Mouse (Mus musculus): ENCODE measurements around the gene Ube2cbp. TPM values are rescaled to one million over a fixed set of nuclear protein-coding genes. Genes with fewer than 3 reads are reported as not detected.

The Ube2cbp gene
- total and polyA plus RNA-seq, 3 experiments, result 3.3 to 6.4 (median 5.5) TPM

DNA sequence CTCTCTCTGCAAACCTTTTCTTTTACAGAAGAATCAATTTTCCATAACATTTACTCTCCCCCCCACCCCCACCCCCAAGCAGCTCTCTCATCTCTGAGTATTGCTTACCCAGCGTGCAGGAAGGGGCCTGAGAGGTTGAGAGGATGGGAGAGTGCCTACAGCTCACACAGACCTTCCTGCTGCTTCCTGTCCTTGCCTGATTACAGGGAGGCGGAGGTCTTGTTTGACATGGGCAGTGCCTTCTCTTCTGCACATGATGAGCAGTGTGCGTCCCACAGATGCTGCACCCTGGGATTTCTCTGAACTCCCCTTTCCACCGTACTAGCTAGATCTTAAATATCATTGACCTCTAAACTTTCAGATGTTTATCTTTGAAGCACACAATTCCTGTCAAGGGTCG lies 182.2 kb downstream of the Ube2cbp start:
- TF ChIP-seq ETS1 (conservative IDR thresholded peaks at IDR 0.05; ENCODE audit: low read depth, low read length) (no peak), KAT2A (IDR thresholded peaks at IDR 0.05; ENCODE audit: insufficient replicate concordance, low read length) (no peak), NELFE (IDR thresholded peaks at IDR 0.05; ENCODE audit: low read depth, low read length) (no peak), MAZ (IDR thresholded peaks at IDR 0.05; ENCODE audit: low read depth, low read length) (no peak)
- no peak for DNase-seq (ENCODE audit: extremely low read depth)
- Histone ChIP-seq H3K4me1 (ENCODE audit: control insufficient read depth in 1 of 2, insufficient read depth in 2 of 2) (peaks cover 0 to 4% of the 10 kb centered on the region in 2 experiments; a peak in 1 of 4 replicates), H3K9me3 (replicated peaks; ENCODE audit: low read length) (peaks cover 8% of the 10 kb centered on the region), H3K4me2 (ENCODE audit: insufficient read depth, low read depth, poor library complexity, severe bottlenecking) (no peak overlapping the region), H3K27ac (ENCODE audit: insufficient read depth, low read depth) (no peak overlapping the region), H3K9ac (ENCODE audit: insufficient read depth, low read depth) (no peak overlapping the region), H3K4me3 (replicated peaks in 1 of 3; ENCODE audit: low read depth in 2 of 3, low read length in 2 of 3, poor library complexity in 1 of 3) (no peak overlapping the region), H3K79me2 (replicated peaks; ENCODE audit: control insufficient read depth, extremely low read depth, insufficient read depth, poor library complexity, severe bottlenecking) (no peaks in the 10 kb centered on the region), H3K27me3 (replicated peaks) (no peaks in the 10 kb centered on the region), H3K36me3 (replicated peaks in 1 of 2; ENCODE audit: control insufficient read depth in 1 of 2, insufficient read depth in 1 of 2, low read length in 1 of 2) (no peaks in the 10 kb centered on the region)
- dilution Hi-C loops (cut with MboI; ENCODE audit: extremely low pct_ligation_motif_present, extremely low pct_unique_long_range_greater_than_20kb, low sequenced_read_pairs) (no loop called here), in situ Hi-C loops (cut with MboI; ENCODE audit: low pct_ligation_motif_present, low pct_unique_long_range_greater_than_20kb, low sequenced_read_pairs) (no loop called here)

DNA sequence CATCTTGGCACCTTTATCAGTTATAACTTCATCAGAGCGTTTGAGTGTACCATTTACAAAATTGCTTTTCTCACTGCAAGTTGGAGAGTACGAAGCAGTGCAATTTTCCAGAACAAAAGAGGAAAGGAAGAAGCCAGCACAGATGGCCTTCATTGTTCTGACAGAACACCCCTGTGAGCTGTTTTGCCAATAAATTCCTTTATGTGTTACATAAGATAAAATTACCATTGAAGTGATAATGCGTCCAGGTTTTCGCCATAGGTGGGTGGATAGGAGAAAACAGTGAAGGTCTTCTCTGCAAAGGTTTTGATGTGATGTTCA lies 183.6 kb downstream of the Ube2cbp start:
- Histone ChIP-seq H3K27ac (ENCODE audit: insufficient read depth, low read depth) (no peak overlapping the region), H3K4me1 (ENCODE audit: control insufficient read depth in 1 of 2, insufficient read depth in 2 of 2) (peaks cover 0 to 4% of the 10 kb centered on the region in 2 experiments; a peak in 1 of 4 replicates), H3K9me3 (replicated peaks; ENCODE audit: low read length) (peaks cover 8% of the 10 kb centered on the region), H3K4me2 (ENCODE audit: insufficient read depth, low read depth, poor library complexity, severe bottlenecking) (no peak overlapping the region), H3K27me3 (replicated peaks) (no peaks in the 10 kb centered on the region), H3K4me3 (replicated peaks in 1 of 3; ENCODE audit: low read depth in 2 of 3, low read length in 2 of 3, poor library complexity in 1 of 3) (no peak overlapping the region), H3K9ac (ENCODE audit: insufficient read depth, low read depth) (no peak overlapping the region), H3K36me3 (replicated peaks in 1 of 2; ENCODE audit: control insufficient read depth in 1 of 2, insufficient read depth in 1 of 2, low read length in 1 of 2) (no peaks in the 10 kb centered on the region), H3K79me2 (replicated peaks; ENCODE audit: control insufficient read depth, extremely low read depth, insufficient read depth, poor library complexity, severe bottlenecking) (no peaks in the 10 kb centered on the region)
- TF ChIP-seq ZC3H11A (IDR thresholded peaks at IDR 0.05; ENCODE audit: low read depth, low read length) (no peak), CTCF (conservative IDR thresholded peaks at IDR 0.05 in 1 of 2, IDR thresholded peaks at IDR 0.05 in 1 of 2; ENCODE audit: low read depth in 2 of 2, low read length in 2 of 2) (no peak), POLR2AphosphoS2 (IDR thresholded peaks at IDR 0.05; ENCODE audit: low read depth, low read length) (no peak), NELFE (IDR thresholded peaks at IDR 0.05; ENCODE audit: low read depth, low read length) (no peak), RCOR1 (conservative IDR thresholded peaks at IDR 0.05; ENCODE audit: low read depth, low read length) (no peak), TBP (conservative IDR thresholded peaks at IDR 0.05; ENCODE audit: low read depth, low read length) (no peak), JUND (conservative IDR thresholded peaks at IDR 0.05; ENCODE audit: low read depth, low read length) (no peak), TCF12 (IDR thresholded peaks at IDR 0.05; ENCODE audit: low read depth, low read length) (no peak), GABPA (IDR thresholded peaks at IDR 0.05; ENCODE audit: insufficient replicate concordance, low read depth, low read length) (no peak), E2F4 (IDR thresholded peaks at IDR 0.05; ENCODE audit: insufficient replicate concordance, low read depth, low read length) (no peak), UBTF (IDR thresholded peaks at IDR 0.05; ENCODE audit: low read depth, low read length) (no peak), PAX5 (IDR thresholded peaks at IDR 0.05; ENCODE audit: low read length) (no peak), NRF1 (IDR thresholded peaks at IDR 0.05; ENCODE audit: low read depth, low read length) (no peak), CHD1 (IDR thresholded peaks at IDR 0.05; ENCODE audit: low read depth, low read length) (no peak), POLR2A (IDR thresholded peaks at IDR 0.05; ENCODE audit: low read depth, low read length) (no peak), CHD2 (IDR thresholded peaks at IDR 0.05; ENCODE audit: low read length) (no peak), ELF1 (IDR thresholded peaks at IDR 0.05; ENCODE audit: low read depth, low read length) (no peak), SMC3 (IDR thresholded peaks at IDR 0.05; ENCODE audit: low read depth, low read length) (no peak), KAT2A (IDR thresholded peaks at IDR 0.05; ENCODE audit: insufficient replicate concordance, low read length) (no peak)
- dilution Hi-C loops (cut with MboI; ENCODE audit: extremely low pct_ligation_motif_present, extremely low pct_unique_long_range_greater_than_20kb, low sequenced_read_pairs) (no loop called here), in situ Hi-C loops (cut with MboI; ENCODE audit: low pct_ligation_motif_present, low pct_unique_long_range_greater_than_20kb, low sequenced_read_pairs) (no loop called here)
- DNase-seq (ENCODE audit: extremely low read depth), result no peak

Measured in CH12.LX (cell line).